Mouse (Mus musculus) common myeloid progenitor, adult 5-6 weeks (primary cell): ENCODE results near the gene Neurl4. TPM values are rescaled to one million over a fixed set of nuclear protein-coding genes. Genes with fewer than 3 reads are reported as not detected.
"Not testable (repeated sequence)": the region's sequence is repeated elsewhere in the genome, so short reads cannot be mapped to it uniquely, and the experiment has no call there.

Experiments used
- ATAC-seq: replicated peaks from 2 replicates; pipeline ENCODE4 v1.8.0; 2016; ENCODE audit warnings: low read depth, mild to moderate bottlenecking, moderate TSS enrichment, inconsistent platforms; ENCODE audit not compliant: poor library complexity, severe bottlenecking
- total RNA-seq: library from RNA; stranded (forward); fragments of 200-1000, 187-1606 nt; gene quantifications from 2 replicates; pipeline ENCODE4 v1.2.3, GENCODE M21; 2017

Neurl4 gene
- total RNA-seq, 1 experiment from 2014 or later: 26.9 TPM

DNA sequence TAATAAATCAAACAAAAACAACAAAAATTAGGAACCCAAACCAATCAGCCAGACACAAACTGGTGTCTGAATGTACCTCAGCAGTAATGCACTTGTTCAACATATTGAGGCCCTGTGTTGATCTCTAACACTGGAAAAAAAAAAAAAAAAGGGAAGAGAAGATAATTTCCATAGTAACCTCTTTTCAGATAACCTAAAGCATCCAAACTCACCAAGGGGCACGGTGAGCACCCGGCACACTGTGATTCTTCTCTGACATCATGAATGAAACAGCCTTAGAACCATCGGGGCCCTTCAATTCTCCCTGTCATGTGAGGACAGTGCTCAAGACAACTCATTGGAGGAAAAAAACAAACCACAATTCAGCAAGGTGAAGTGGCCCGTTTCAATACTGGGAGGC is 28.8 kb downstream of the Neurl4 start:
- ATAC-seq: no peak

- ATAC-seq: not testable (repeated sequence)
Measured at GRCm38 (mm10) chr11:69930176-69930575, 29.3 kb downstream of the Neurl4 start.

DNA sequence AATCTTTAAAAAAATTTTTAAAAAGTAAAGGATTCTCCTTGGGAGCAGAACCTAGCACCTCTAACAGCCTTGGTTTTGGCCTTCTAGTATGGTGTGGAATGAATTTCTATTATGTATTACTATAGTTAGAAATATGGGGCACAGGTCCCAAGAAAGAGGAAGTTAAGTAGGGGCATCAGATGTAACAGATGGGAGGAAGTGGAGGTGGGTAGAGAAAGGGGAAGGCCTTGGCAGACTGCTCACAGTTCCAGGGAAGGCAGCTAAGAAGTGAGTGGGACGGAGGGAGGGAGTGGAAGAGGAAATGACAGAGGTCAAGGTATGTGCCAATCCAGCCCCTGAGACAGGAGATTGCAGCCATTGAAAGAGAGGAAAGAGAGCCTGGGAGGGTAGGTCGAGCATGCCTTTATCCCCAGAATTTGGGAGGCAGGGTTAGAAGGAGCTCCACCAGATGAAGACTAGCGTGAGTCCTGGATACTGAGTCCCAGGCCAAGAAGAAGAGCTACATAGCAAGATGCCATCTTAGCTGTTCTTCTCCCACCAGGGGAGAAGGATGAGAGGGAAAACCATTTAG is 30.2 kb downstream of the Neurl4 start:
- ATAC-seq: peak; percentile 83

GRCm38 (mm10) chr11:69931769-69932168 is 30.9 kb downstream of the Neurl4 start:
- no peak for ATAC-seq

DNA sequence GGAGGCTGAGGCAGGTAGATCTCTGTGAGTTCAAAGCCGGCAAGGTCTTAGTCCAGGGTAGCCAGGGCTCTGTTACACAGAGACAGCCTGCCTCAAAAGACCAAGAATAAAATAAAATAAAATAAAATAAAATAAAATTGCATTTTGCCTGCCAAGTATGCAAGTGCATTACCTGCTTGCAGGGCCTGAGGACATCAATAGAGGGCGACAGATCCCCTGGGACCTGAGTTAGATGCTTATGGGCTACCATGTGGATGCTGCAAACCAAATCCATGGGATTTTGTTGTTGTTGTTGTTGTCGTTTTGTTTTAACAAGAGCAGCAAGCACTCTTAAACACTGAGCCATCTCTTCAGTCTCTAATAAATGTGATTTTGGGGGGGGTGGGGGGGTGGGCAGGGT is 31.4 kb downstream of the Neurl4 start:
- ATAC-seq: no peak

DNA sequence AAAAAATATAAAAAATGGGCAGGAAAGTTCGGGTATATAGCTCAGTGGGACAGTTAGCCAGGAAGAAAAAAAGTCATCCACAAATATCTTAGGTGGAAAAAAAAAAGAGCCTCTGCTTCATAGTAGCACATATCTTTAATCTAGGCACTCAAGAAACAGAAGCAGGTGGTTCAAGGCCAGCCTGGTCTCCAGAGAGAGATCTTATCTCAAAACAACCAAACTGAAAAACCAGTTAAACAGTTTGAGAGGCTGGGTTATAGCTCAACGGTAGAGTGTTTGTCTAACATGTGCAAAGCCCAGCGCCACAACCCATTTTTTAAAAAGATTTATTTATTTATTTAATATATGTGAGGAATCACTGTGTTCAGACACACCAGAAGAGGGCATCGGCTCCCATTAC is 32.2 kb downstream of the Neurl4 start:
- no peak for ATAC-seq

DNA sequence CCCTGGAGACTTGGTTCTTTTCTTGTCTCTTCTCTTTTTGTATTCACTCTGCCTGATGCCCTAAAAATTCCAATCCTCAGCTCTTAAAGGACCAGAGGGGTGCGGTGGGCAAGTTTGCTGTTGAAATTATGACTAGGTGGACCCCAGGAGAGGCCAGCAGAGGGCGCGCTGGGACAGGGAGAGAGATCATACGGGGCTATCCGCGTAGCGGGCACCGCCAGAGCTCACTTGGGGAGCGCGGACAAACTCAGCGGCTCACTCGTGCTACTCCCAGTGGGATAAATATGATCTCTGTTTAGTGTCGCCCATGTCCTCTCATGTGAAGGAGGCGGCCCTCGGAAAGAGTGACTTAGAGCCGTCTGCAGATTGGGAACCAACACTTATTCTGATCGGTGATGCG is 33.3 kb downstream of the Neurl4 start:
- ATAC-seq: peak; percentile 61

DNA sequence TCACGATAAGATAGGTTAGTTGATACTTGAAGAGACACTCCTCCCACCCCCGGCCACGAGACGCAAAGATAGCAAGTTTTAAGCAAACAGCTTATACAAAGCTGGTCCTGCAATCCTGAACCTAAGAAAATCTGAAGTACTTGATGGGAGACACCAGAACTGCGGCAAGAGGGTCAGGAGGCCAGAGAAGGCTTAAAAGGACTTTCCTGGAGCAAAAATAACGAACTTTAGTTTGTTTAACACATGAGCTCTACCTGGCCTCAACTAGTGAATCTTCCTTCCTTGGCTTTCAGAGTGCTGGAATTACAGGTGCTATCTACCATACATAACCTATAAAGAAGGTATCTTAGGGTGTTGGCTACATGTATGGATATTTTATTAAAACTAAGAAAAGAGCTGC is 33.8 kb downstream of the Neurl4 start:
- no peak for ATAC-seq

GRCm38 (mm10) chr11:69935137-69935879 is 34.4 kb downstream of the Neurl4 start, which contains the start of gene Ybx2:
Gene Ybx2 (plus strand): TSS chr11:69935796.
- peak; percentile 29 for ATAC-seq

DNA sequence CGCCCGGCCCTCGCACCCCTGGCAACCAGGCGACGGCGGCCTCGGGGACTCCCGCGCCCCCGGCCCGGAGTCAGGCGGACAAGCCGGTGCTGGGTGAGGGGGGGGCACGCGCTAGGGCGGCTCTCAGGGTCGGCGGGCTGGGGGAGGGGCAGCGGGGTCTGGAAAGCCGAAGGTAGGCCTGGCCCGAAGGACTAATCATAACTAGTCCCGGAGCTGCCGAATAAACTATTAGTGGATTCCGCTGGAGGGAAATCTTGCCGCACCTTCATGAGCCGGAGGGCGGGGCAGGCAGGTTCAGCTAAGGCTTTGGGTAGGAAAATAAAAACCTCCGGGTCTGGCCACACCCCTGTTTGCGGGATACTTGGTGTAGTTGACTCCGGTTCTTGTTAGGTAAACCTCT is 35.3 kb downstream of the Neurl4 start:
- ATAC-seq: no peak

DNA sequence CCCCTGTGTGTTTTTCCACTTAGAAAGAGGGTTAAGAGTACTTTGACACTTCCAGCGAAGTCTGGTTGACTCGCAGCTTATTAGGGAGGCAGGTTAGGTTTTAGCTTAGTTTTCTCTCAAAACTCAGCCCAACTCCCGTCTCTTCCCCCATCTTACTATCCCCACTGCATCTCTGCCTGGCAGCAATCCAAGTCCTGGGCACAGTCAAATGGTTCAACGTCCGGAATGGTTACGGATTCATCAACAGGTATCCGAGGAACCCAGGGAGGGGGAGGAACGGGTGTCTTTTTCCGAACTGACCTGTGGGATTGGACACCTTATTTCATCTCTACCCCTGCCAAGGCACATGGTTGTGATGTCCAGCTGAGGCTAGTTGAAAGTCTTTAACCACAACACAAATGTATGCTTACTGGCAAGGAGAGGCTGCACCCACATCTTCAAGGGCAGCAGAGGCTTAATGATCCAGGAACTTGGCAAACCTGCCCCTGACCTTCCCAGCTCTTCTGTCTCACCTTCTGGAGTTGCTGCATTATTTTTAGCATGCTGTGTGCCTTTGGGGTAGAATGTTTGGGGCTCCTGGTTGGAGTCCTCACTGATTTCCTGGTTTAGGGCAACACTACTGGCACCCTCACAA is 36.0 kb downstream of the Neurl4 start:
- ATAC-seq: no peak

DNA sequence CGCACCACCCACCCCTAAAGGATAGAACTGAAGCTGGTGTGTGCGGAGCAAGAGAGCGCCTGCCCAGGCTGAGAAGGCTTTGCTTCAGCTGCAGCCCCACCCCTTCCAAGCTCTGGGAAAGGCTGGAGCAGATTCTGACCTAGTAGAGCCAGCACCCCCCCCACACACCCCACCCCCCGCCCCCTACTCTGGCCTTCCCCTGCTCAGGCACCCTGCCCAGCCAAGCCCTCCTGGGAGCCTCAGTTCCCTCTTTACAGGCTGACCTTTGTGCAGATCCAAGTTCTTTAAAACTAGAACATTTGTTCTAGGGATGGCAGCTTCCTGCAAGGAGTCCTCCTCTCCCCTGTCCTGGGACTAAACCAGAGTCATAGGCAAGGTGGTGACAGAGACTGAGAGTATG is 36.5 kb downstream of the Neurl4 start:
- ATAC-seq: no peak

- no peak for ATAC-seq
Measured at GRCm38 (mm10) chr11:69937834-69938233, 37.0 kb downstream of the Neurl4 start.

DNA sequence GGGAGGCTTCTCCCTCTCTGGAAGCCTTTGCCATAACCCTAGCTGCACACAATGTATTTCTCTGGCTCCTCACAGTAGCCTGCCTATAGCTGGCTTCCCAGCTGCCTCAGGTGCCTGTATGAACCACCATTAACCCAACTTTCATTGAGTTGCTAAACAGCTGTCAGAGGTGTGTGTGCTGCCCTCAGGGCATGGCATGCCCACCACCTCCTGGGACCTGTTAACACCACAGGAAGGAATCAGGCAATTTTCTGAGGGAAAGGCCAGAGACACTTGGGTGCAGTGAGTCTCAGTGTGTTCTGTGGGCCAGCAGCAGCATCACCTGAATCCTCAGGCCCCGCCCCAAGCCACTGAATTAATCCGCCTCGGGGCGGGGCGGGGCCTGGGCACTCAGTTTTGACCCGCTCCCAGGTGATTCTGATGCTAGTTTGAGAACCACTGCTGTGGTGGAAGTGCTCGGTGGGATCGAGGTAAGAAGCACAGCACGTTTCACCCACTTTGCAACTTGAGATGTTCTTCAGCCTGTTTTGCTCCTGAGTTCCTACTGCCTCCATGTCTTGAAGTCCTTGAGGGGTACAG is 37.6 kb downstream of the Neurl4 start:
- ATAC-seq: no peak

GRCm38 (mm10) chr11:69939181-69939580 is 38.3 kb downstream of the Neurl4 start:
- no peak for ATAC-seq

DNA sequence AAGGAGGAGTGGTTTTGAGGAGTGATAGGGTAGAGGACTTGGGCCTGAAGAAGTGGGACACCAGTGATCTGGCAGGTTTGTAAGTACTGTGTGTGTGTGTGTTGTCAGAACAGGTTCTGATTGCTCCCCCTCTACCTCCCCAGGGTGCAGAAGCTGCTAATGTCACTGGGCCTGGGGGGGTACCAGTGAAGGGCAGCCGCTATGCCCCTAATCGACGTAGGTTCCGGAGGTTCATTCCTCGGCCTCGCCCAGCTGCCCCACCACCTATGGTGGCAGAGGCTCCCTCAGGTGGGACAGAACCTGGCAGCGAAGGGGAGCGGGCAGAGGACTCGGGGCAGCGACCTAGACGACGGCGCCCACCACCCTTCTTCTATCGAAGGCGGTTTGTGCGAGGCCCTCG is 38.9 kb downstream of the Neurl4 start:
- no peak for ATAC-seq

- ATAC-seq: no peak
Measured at GRCm38 (mm10) chr11:69940962-69941361, 40.1 kb downstream of the Neurl4 start.

DNA sequence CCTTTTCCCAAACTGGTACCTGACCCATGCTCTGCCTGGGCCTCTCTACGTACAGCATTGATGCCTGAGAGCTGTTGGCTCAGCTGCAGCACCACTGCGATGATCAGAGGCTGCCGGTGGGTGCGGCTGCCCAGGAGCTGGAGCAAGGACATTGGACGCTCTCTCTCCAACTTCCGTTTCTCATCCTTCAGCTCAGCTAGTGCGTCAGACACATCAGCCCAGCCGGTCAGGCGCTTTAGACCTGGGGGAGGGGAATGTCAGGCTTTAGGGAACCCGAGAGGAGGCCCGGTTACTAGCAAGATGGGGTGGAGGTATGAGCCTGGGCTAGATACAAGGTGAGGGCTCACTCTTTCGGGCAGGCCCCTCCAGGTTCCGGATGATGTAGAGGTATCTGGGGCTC is 44.3 kb downstream of the Neurl4 start:
- ATAC-seq: no peak

- no peak for ATAC-seq
Measured at GRCm38 (mm10) chr11:69945997-69946891, 45.4 kb downstream of the Neurl4 start.
